In genomic region chr10:13209930-13210637, GRCm38 (mm10) we compare ENCODE assay signal across 23 mouse cellular contexts. TPM values are rescaled to one million over a fixed set of nuclear protein-coding genes. Genes with fewer than 3 reads are reported as not detected.
A peak's percentile ranks its signal among the peaks of the same experiment; 100 is the strongest.
DNase-seq lines count a peak whose midpoint lies in the region; ATAC-seq lines count a peak whose summit lies in the region.
"Had no signal": no experiment of that assay in that cellular context is flagged by ENCODE, and none has a peak within 500 bp of the region (broad histone marks: within the 10 kb centered on the region; RNA-seq: fewer than 3 reads in every experiment).

No protein-coding gene starts in this region.

- no peak overlapping the region for H3K27ac ChIP-seq in heart, embryonic 11.5 days (ENCODE audit: low read depth, low read length)
- peak overlapping the region; percentile 58; the same call in 1 of the 2 replicates for H3K27ac ChIP-seq in kidney, embryonic 15.5 days
- no peak overlapping the region for H3K27ac ChIP-seq in midbrain, embryonic 11.5 days (ENCODE audit: low read depth, low read length)
- H3K27ac ChIP-seq in midbrain, embryonic 14.5 days (replicated peaks; ENCODE audit: low read depth, low read length), result no peak overlapping the region
- H3K27ac ChIP-seq: forebrain, embryonic 13.5 days; hindbrain, embryonic 15.5 days; limb, embryonic 12.5 days; liver, embryonic 14.5 days had no signal

- no peaks in the 10 kb centered on the region for H3K27me3 ChIP-seq in heart, embryonic 11.5 days (ENCODE audit: control insufficient read depth, insufficient read depth, low read length)
- H3K27me3 ChIP-seq in kidney, embryonic 15.5 days, result no peaks in the 10 kb centered on the region
- no peaks in the 10 kb centered on the region for H3K27me3 ChIP-seq in midbrain, embryonic 11.5 days (ENCODE audit: control insufficient read depth, insufficient read depth, low read length)
- no peaks in the 10 kb centered on the region for H3K27me3 ChIP-seq in midbrain, embryonic 14.5 days (ENCODE audit: control insufficient read depth, insufficient read depth, low read length)
- H3K27me3 ChIP-seq: forebrain, embryonic 13.5 days; hindbrain, embryonic 15.5 days; limb, embryonic 12.5 days had no signal

- no peaks in the 10 kb centered on the region for H3K36me3 ChIP-seq in heart, embryonic 11.5 days (ENCODE audit: control insufficient read depth, insufficient read depth, low read length)
- H3K36me3 ChIP-seq in kidney, embryonic 15.5 days, result peaks cover 10% of the 10 kb centered on the region; the same call in 1 of the 2 replicates
- H3K36me3 ChIP-seq in midbrain, embryonic 11.5 days (ENCODE audit: control insufficient read depth, insufficient read depth, low read length), result no peaks in the 10 kb centered on the region
- no peaks in the 10 kb centered on the region for H3K36me3 ChIP-seq in midbrain, embryonic 14.5 days (ENCODE audit: control insufficient read depth, insufficient read depth, low read length)
- H3K36me3 ChIP-seq: G1E; hindbrain, embryonic 15.5 days had no signal

- WGBS in heart, embryonic 11.5 days (ENCODE audit: insufficient replicate concordance), result 33% methylated on average over 8 of the region's 8 CpGs
- WGBS in kidney, embryonic 15.5 days, result 58% methylated on average over 8 of the region's 8 CpGs
- 83% methylated on average over 8 of the region's 8 CpGs for WGBS in midbrain, embryonic 11.5 days
- 80% methylated on average over 8 of the region's 8 CpGs for WGBS in midbrain, embryonic 14.5 days

- H3K4me3 ChIP-seq in heart, embryonic 11.5 days (ENCODE audit: low read depth, low read length), result no peak overlapping the region
- H3K4me3 ChIP-seq in kidney, embryonic 15.5 days (replicated peaks), result no peak overlapping the region
- H3K4me3 ChIP-seq in midbrain, embryonic 11.5 days (ENCODE audit: low read depth, low read length), result no peak overlapping the region
- H3K4me3 ChIP-seq in midbrain, embryonic 14.5 days (replicated peaks; ENCODE audit: low read depth, low read length), result no peak overlapping the region
- H3K4me3 ChIP-seq: forebrain, embryonic 13.5 days; hindbrain, embryonic 15.5 days; limb, embryonic 12.5 days had no signal

- no peak overlapping the region for H3K9ac ChIP-seq in heart, embryonic 11.5 days (ENCODE audit: low read depth, low read length)
- H3K9ac ChIP-seq in kidney, embryonic 15.5 days, result no peak overlapping the region
- no peak overlapping the region for H3K9ac ChIP-seq in midbrain, embryonic 11.5 days (ENCODE audit: low read length)
- no peak overlapping the region for H3K9ac ChIP-seq in midbrain, embryonic 14.5 days (replicated peaks; ENCODE audit: low read length)
- H3K9ac ChIP-seq: forebrain, embryonic 13.5 days; hindbrain, embryonic 15.5 days; limb, embryonic 12.5 days; liver, embryonic 14.5 days had no signal

- H3K4me1 ChIP-seq in heart, embryonic 11.5 days (ENCODE audit: control insufficient read depth, insufficient read depth, low read length), result peaks cover 28% of the 10 kb centered on the region
- no peaks in the 10 kb centered on the region for H3K4me1 ChIP-seq in kidney, embryonic 15.5 days
- no peaks in the 10 kb centered on the region for H3K4me1 ChIP-seq in midbrain, embryonic 11.5 days (ENCODE audit: control insufficient read depth, insufficient read depth, low read length)
- no peaks in the 10 kb centered on the region for H3K4me1 ChIP-seq in midbrain, embryonic 14.5 days (ENCODE audit: control insufficient read depth, insufficient read depth, low read length)
- H3K4me1 ChIP-seq: hindbrain, embryonic 15.5 days had no signal

- ATAC-seq in heart, embryonic 11.5 days (replicated peaks; ENCODE audit: insufficient number of reproducible peaks, low FRiP score, low TSS enrichment), result no peak
- ATAC-seq in kidney, embryonic 15.5 days (replicated peaks; ENCODE audit: low FRiP score), result no peak
- no peak for ATAC-seq in midbrain, embryonic 11.5 days (ENCODE audit: low FRiP score)
- ATAC-seq in midbrain, embryonic 14.5 days (ENCODE audit: low FRiP score, low TSS enrichment), result no peak
- ATAC-seq: CD4-positive, CD25-positive, alpha-beta regulatory T cell, adult 4 months; forebrain, embryonic 13.5 days; midbrain, embryonic 16.5 days had no signal

- H3K4me2 ChIP-seq in heart, embryonic 11.5 days, result no peak overlapping the region
- H3K4me2 ChIP-seq in kidney, embryonic 15.5 days, result no peak overlapping the region
- no peak overlapping the region for H3K4me2 ChIP-seq in midbrain, embryonic 11.5 days
- no peak overlapping the region for H3K4me2 ChIP-seq in midbrain, embryonic 14.5 days (ENCODE audit: low read length)
- H3K4me2 ChIP-seq: forebrain, embryonic 13.5 days; hindbrain, embryonic 15.5 days; limb, embryonic 12.5 days had no signal

- peak; percentile 25 for DNase-seq in heart, adult 11 months
- no peak for DNase-seq in kidney, postnatal 25 days
- peak; percentile 82 for DNase-seq in midbrain, embryonic 11.5 days (ENCODE audit: low spot score, missing footprints)
- no peak for DNase-seq in midbrain, embryonic 14.5 days
- DNase-seq in spleen, postnatal 14 days (ENCODE audit: low spot score in 2 of 2), result no peak
- no peak for DNase-seq in adrenal gland, postnatal 14 days
- DNase-seq: cerebellum, postnatal 10 days; embryo, embryonic 11 days; gastrocnemius, postnatal 14 days; kidney, postnatal 10 days had no signal

- H3K9me3 ChIP-seq in heart, embryonic 11.5 days (replicated peaks; ENCODE audit: control insufficient read depth, low read length), result no peaks in the 10 kb centered on the region
- no peaks in the 10 kb centered on the region for H3K9me3 ChIP-seq in kidney, embryonic 15.5 days (replicated peaks)
- no peaks in the 10 kb centered on the region for H3K9me3 ChIP-seq in midbrain, embryonic 11.5 days (ENCODE audit: control insufficient read depth, low read length)
- H3K9me3 ChIP-seq in midbrain, embryonic 14.5 days (ENCODE audit: control insufficient read depth, low read length), result no peaks in the 10 kb centered on the region
- H3K9me3 ChIP-seq: forebrain, embryonic 13.5 days; G1E; hindbrain, embryonic 15.5 days; limb, embryonic 12.5 days had no signal

RNA-seq across cellular contexts. Expression of gene Ltv1, which starts 17.1 kb away (rescaled TPM):
- polyA plus RNA-seq in heart, embryonic 11.5 days (2014; fragmentation: Nextera tagmentation; extraction: Ambion mirVana), result 60.0 and 65.2 TPM in 2 replicates
- 63.0 and 68.6 TPM in 2 replicates for polyA plus RNA-seq in kidney, embryonic 15.5 days (2015; fragmentation: Nextera tagmentation; extraction: Ambion mirVana)
- 77.6 and 83.1 TPM in 2 replicates for polyA plus RNA-seq in midbrain, embryonic 11.5 days (2014; fragmentation: Nextera tagmentation; extraction: Ambion mirVana)
- polyA plus RNA-seq in midbrain, embryonic 14.5 days (2014; fragmentation: Nextera tagmentation; extraction: Ambion mirVana), result 26.4 and 39.3 TPM in 2 replicates
- total RNA-seq in adrenal gland, postnatal 14 days (2021), result 42.7 and 50.7 TPM in 2 replicates

RNA-seq across cellular contexts. Expression of gene Zc2hc1b, which starts 32.3 kb away (rescaled TPM):
- polyA plus RNA-seq in heart, embryonic 11.5 days (2014; fragmentation: Nextera tagmentation; extraction: Ambion mirVana), result not detected in 2 replicates
- polyA plus RNA-seq in kidney, embryonic 15.5 days (2015; fragmentation: Nextera tagmentation; extraction: Ambion mirVana), result not detected in 2 replicates
- polyA plus RNA-seq in midbrain, embryonic 11.5 days (2014; fragmentation: Nextera tagmentation; extraction: Ambion mirVana), result not detected in 2 replicates
- not detected in 2 replicates for polyA plus RNA-seq in midbrain, embryonic 14.5 days (2014; fragmentation: Nextera tagmentation; extraction: Ambion mirVana)
- total RNA-seq in adrenal gland, postnatal 14 days (2021), result not detected in 2 replicates
- total RNA-seq: G1E; gastrocnemius, postnatal 14 days; heart, postnatal 25 days; left cerebral cortex, adult 8-10 months; megakaryocyte progenitor cell, adult 5-6 weeks had no signal
- polyA plus RNA-seq: CD4-positive, CD25-positive, alpha-beta regulatory T cell, adult 4 months; forebrain, embryonic 13.5 days; G1E; hindbrain, embryonic 15.5 days; limb, embryonic 12.5 days; liver, embryonic 14.5 days; midbrain, embryonic 16.5 days; small intestine, adult 2 months had no signal

Comparison
In these comparisons a context has a peak if more than half of its experiments do, and no peak if none do; other contexts are left out.
1. DNase-seq: peak in heart, adult 11 months (single experiment) and midbrain, embryonic 11.5 days (single experiment); none in kidney, postnatal 25 days (0 of 2), midbrain, embryonic 14.5 days (single experiment), spleen, postnatal 14 days (0 of 2) and adrenal gland, postnatal 14 days (single experiment).